Mouse (Mus musculus): ENCODE measurements at regions not wholly inside any gene's neighbourhood (a gene's known extent, or its start where the extent isn't known, plus 50 kb on each side); places are given as distances from the start of the nearest gene placed in this dataset.
"Not testable (repeated sequence)": the region's sequence is repeated elsewhere in the genome, so short reads cannot be mapped to it uniquely, and the experiment has no call there.

DNA sequence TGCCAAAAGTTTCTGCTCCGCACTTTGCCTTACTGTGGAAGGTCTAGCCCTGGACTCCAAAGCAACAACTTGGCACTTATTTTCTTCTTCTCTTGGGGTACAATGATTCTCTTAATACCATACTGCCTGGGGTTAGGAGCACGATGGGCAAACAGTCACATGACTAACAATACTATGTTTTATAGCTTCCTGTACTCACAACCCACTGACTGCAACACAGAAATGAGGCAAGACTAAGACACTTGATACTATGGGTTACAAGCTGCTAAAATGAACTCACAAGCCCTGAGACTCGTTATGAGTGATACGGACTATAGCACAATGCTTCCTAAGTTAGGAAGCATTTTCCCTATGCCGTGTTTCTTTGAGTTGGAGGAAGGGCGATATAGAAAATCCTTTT lies 222.3 kb upstream of the Zpld1 start:
- DNase-seq (ENCODE audit: low spot score): no peak

DNA sequence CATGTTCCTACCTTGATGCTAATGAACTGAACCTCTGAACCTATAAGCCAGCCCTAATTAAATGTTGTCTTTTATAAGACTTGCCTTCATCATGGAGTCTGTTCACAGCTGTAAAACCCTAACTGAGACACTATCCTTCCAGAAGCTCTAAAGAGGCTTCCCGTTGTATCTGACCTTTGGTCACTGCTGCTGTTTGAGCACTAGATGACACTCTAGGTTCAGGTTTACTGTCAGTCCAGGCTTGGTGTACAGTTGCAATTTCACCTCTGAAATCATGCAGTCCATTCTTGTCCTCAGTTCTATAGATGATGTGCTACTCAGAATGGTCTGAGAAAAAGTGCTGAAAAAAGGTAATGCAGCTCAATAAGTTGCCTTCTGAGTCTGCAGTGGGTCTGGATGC lies 221.9 kb upstream of the Zpld1 start:
- peak; percentile 63 for DNase-seq (ENCODE audit: low spot score)

DNA sequence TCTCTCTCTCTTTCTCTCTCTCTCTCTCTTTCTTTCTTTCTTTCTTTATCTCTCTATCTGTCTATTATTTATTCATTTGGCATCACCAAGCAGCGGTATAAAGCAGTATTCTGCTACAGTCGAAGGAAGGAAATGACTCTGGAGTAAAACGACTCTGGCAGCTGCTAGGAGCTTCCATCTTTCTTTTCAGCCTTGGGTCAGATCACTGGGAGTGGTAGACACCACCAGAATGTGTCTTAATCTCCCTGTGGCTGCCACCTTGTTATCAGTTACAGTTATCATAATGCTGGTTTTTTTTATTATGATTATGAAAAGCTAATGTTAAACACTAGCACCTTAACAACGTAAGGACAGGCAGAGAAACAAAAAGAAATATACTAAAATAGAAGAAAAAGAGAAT lies 219.2 kb upstream of the Zpld1 start:
- DNase-seq (ENCODE audit: low spot score): no peak

DNA sequence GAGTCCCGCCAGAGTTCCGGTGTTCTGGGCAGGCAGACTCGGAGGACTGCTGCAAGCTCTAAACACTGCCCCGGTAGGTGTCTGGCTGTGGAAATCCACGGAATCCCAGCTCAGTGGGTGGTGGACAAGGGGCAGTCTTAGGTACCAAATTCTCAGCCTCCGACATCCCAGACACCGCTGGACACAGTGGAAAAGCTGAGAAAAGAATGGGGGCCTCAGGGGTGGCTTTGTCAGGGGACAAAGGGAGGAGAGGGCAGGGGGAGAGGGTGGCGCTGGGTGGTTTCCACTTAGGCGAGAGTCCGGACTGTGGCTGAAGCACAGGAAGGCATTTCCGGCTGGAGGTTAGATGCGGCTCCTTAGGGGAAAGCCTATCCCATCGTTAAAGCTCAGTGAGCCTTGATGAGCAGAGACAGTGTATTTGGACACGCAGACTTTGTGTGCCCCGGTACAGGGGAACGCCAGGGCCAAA lies 217.5 kb upstream of the Zpld1 start:
- DNase-seq (ENCODE audit: low spot score): no peak

DNA sequence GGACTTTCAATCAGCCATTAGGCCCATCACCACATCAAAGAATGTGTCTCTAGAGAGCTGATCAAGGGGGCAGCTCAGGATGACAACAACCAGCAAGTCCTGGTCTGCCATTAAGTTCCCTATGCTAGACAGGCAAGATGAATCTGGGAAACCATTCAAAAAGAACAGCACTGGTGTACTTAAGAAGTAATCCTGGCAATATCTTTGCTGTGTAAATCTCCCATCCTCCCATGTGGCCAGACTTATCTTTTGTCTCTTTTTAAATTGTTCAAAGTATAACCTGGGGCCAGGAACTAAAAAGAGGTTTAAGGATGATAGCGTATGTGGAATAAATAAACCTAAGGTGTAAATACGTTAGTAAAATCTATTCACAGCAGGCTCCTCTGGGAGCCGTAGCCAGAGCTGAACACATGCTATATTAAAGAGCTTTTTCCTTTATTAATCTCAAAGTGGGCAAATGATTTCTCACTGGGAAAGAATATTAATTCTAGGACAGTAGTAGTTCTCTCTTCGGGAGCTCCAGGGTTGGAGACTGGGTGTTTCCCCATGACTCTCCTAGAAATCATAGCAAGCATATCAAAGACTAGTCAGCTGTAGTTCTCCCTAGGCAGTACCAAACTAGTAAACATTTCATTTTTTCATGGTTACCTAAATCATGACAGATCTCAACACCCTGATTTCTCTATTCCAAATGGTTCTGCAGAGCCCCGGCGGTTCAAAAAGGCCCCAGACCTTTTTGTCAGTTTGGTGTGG lies 216.8 kb upstream of the Zpld1 start:
- no peak for DNase-seq (ENCODE audit: low spot score)

DNA sequence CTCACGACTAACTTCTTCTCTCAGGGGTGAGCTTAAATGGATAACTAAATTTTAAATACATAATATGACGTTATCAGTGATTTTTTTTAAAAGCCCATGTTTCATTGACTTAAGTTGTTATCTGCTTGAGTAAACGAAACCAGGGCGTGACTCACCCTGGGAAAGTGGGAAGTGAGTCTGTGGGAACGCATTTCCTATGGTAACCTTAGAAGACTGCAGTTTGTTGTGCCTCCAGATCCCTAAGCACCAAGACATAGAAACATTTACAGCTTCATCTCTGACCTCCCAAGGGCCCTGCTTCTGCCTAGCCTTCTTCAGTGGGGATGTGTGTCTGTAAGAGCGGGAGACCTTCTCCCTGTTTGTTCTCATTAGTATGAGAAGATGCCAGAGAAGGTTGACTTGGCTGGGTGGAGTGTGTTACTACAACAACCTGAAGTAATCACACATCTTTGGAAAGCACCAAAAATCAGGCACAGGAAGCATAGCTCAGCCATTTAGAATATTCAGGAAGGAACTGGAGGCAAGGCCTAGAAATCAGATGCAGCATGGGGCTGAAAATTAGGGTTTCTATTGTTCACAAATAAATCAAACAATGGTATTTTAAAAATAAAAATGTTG lies 207.1 kb upstream of the Zpld1 start:
- no peak for DNase-seq (ENCODE audit: low spot score)

DNA sequence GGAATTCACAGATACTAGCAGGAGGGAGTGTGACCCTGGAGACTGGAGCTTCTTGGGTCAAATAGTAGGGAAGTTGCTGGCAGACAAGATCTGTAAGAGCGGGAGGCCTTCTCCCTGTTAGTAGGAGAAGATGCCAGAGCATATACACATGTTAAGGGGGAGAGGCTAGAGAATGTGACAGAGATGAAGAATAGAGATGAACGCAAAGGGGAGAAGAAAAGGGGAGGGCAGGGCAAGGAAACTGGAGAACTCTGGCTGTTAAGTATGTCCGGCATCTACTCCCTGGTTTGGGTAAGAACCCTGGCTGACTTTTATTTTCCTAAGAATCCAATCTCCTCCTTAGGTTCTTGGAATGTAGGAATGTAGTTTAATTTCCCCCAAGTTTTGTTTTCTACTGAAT lies 206.5 kb upstream of the Zpld1 start:
- no peak for DNase-seq (ENCODE audit: low spot score)

DNA sequence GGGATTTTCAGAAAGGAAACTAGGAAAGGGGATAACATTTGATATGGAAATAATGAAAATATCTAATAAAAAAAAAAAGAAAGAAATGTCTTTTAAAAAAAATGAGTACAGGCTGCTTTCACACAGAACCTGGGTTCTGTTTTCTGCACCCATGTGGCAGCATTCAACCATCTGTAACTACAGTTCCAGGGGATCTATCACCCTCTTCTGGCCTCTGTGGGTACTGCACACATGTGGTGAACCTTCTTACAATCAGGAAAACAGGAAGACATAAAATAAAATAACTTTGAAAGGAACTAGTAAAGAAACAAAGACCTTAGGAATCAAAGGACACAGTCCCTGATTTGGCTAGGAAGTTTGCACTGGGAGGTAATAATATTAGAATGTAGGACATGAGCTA lies 205.5 kb upstream of the Zpld1 start:
- no peak for DNase-seq (ENCODE audit: low spot score)

DNA sequence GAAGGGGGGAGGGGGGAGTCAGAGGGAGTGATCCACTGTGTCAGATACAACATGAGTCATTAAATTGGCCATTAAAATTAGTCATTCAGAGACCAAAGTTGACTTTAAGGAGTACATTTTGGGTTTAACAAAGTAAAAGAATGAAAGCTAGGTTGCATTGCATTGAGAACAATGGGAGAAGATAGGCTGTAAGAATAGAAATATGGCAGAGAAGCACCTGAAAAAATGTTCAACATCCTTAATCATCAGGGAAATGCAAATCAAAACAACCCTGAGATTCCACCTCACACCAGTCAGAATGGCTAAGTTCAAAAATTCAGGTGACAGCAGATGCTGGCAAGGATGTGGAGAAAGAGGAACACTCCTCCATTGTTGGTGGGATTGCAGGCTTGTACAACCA lies 202.0 kb upstream of the Zpld1 start:
- not testable (repeated sequence) for DNase-seq (ENCODE audit: low spot score)

DNA sequence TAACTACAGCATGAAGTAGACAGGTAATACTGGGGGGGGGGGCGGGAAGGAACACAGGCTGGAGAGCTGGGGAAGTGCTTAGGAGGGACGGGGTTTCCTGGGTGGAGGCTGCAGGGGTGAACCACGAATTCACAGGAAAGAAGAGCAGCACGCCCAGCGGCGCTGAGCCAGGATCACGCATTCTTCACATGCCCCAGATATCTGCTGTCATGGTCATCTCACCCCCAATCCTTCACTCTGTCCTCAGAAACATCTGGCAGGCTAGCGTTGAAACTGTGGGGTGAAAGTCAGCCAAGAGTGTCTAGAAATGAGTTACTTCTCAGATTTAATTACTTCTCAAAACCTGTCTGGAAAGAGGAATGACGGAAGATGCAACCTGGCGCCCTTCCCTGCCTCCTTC lies 197.3 kb upstream of the Zpld1 start:
- no peak for DNase-seq (ENCODE audit: low spot score)

DNA sequence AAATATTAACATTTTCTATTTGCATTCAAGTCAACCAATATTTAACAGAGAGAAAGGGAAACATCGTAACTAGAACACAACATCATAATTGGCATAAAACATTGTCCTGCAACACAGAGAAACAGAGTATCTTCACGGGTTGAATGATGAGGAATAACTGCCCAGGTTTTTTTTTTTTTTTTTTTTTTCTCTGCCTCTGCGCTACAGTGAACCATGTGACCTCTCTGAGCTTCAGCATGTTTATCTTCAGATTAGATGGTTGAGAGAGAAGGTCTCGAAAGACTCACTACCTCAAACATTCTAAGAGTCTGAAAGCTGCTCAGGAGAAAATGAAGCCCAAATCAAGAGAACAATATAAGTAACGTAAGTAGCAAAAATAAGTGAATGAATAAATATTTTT lies 196.4 kb upstream of the Zpld1 start:
- no peak for DNase-seq (ENCODE audit: low spot score)

DNA sequence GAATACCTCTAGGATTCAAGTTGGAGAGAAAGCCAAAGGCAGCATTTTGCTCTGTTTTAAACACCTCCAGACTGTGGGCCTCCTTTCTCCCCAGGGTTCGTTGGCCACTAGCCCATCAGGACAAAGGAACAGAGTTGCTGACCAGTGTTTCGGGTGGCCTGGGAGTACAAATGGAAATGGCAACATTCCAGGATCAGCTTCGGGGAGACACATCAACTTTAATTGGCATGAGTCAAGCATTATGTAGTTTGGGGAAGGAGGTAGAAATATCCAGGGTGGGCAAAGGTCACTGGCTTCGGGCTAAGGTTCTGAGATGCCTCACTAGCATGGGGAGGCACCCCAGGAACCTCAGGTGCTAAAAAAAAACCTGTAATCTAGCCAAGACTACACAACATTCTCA lies 194.3 kb upstream of the Zpld1 start:
- DNase-seq (ENCODE audit: low spot score): no peak

DNA sequence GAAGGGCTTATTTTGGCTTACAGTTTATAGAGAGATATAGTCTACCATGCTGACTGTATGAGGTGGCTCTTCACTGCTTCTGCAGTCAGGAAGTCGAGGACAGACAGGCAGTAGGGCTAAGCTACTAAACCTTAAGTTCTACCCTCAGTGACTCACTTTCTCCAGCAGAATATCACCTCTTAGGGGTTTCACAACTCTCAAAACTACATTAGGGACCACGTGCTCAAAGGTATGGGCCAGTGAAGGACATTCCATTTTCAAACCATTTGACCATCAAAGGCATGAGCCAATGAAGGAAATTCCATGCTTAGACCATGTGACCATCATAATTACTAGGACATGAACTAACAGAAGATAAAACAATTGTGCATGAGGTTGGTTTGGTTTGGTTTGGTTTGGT lies 186.6 kb upstream of the Zpld1 start:
- DNase-seq (ENCODE audit: low spot score): no peak

DNA sequence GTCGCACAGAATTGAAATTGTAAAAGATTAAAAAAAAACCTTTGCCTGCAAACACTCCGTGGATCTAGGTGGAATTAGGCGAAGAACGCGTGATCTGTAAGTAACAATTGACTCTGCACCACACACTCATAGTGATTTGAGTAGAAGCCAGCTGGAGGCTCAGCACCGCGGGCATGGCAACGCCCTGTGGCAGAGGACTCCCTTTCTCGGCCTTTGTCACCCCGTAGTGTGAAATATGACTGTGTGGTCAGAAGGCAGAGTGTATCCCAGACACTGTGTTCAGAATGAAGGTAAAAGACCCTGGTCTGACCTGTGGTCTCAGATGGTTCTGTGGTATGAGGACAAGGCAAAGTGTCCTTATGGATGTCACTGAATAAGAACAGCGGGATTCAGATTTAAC lies 183.0 kb upstream of the Zpld1 start:
- no peak for DNase-seq (ENCODE audit: low spot score)

DNA sequence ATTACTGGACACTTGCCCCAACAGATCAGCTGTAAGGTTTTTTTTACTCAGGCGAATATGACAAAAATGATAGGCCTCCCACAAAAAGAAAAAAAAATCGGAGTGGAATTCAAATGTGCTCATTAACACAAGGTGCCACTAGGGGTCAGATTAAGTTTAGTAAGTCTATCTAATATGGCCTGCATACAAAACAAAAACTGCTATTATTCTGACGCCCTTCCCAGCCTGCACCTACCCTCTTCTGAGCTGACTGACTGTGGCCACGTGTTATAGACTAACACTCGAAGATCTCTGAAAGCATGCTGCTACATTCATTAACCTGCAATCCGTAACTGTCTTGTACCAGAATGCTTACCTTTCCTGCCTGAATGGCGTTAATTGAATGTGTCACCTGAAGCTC lies 182.5 kb upstream of the Zpld1 start:
- DNase-seq (ENCODE audit: low spot score): peak; percentile 48

DNA sequence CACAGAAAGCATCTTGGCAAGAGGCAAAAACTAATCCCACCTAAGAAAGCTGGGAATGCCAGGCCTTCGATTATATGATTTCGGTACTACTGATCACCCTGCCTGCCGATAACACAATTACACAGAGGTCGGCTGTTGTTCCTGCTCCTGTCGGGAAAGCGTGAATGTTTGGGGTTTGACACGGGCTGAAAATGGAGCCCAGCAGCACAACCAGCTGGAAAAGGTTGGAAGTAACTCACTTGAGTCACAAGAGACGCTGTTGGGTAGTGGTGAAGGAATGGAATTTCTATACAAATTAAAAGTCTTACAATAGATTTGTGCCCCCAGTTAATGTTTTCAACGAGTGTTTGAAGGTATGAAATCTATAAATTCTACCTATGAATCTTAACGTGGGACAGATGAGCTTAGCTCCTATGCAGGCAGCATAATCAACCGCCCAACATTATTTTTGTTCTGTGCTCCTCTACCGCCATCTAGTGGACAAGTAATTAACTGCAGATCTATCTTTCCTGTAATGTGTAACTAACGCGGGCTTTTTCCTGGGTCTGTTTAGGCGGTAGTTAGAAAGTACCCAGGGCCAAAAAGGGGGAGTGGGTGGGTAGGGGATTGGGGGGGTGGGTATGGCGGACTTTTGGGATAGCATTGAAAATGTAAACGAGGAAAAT lies 178.9 kb upstream of the Zpld1 start:
- peak; percentile 67 for DNase-seq (ENCODE audit: low spot score)

DNA sequence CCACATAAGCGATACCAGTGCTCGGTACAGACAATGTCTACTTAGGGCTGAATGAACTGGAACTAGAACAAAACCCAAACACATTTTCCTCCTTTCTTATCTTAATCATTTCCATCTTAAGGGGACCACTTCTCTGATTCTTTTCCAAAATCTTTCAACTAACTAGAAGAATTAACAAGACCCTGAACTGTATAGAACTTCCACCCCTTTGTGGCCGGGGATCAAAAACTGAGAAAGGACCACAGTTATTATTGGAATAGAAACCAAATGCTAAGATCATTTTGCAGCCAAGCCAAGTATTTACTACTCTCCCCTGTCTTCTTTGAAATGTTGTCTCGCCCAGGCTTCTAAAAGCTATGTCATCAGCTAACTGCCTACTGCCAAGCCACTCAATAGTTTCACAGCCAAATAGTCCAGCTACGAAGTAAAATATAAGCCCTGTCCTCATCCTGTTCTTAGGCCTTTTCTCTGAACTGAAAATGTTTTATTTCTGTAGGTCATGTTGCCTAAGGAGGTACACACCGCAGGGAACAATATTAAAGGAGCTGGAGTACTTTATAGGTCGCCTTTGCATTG lies 177.3 kb upstream of the Zpld1 start:
- no peak for DNase-seq (ENCODE audit: low spot score)

DNA sequence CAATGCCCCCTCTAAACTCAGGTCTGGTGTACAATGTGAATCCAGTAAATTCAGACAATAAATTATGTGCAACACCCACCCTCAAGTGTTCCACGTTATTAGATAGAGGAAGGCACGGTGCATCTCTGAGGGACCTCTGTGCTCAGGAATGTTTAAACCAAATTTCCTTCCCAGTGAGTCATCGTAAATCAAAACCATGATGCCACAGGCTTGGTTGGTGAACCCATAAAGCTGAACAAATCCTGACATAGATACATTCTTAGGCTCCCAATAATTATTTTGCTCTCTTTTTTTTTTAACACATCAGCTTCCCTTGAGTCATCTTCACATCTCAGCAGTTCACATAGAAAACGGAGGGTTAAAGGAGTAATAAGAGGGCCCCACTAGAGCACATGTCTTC lies 173.6 kb upstream of the Zpld1 start:
- DNase-seq (ENCODE audit: low spot score): no peak

DNA sequence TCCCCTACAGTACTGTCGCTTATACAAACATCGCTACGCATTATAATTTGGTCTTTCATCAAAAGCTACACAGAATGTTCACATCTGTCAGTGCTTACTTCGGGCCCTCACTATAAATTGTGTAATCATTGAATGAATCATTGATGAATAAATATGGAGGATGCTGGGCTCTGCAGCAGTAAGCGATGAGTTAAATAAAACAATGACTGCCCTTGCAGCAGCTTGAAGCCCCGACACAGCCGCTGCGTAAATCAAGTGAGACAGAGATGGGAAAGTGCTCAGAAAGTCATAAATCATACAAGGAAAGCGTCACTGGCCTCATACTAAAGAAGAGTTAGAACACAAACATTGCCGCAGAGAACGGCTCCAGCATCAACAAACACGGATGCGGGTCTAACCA lies 172.9 kb upstream of the Zpld1 start:
- DNase-seq (ENCODE audit: low spot score): no peak

DNA sequence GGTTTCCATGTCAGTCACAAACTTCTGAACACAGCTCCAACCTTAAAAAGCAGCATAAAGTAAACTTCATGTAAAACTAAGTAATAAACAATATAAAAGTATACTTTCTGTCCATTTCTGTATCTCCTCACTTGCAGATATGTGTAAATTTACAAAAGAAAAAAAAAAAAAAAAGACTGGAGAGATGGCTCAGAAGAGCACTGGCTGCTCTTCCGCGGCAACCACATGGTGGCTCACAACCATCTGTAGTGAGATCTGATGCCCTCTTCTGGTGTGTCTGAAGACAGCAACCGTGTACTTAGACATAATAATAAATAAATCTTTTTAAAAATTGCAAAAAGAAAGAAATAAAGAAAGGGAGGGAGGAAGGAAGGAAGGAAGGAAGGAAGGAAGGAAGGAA lies 171.9 kb upstream of the Zpld1 start:
- no peak for DNase-seq (ENCODE audit: low spot score)

DNA sequence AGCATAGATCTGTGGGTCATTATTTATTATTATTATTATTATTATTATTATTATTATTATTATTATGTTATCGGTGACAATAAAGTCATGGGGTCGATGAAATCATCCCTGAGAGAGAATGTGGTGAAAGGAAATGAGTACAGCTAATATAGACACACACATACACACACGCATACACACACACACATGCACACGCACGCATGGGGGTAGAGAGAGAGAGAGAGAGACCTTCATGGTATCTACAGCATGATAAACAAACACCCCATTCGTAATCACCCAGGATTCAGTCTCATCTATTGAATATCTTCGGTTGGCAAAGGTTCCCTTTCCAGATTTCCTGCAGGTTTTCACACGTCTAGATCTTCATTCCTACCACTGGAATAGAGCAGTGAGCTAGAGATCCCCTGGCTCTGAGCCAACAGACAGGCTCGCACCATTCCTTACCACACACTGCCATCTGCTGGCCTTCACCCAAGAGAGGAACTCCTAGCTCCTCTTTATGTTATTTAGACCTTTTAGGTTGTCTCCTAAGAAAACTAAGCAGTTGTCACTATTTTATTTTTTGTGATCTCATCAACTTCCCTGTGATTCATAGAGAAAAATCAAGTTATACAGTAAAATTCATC lies 171.2 kb upstream of the Zpld1 start:
- DNase-seq (ENCODE audit: low spot score): peak; percentile 82

DNA sequence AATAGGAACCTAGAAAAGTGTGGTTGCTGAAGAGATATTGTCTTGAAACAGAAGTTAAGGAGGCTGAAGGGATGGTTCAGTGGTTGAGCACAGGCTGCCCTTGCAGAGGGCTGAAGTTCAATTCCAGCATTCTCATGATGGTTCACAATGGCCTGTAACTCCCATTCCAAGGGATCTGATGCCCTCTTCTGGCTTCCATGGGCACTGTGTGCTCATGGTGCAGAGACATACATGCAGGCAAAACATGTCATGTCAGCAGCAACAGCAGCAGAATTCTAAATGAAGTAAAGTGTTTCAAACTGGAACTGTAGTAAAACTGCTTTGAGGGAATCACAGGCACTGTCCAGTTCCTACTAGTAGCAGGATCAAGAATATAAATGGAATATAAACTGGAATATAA lies 162.7 kb upstream of the Zpld1 start:
- no peak for DNase-seq (ENCODE audit: low spot score)

DNA sequence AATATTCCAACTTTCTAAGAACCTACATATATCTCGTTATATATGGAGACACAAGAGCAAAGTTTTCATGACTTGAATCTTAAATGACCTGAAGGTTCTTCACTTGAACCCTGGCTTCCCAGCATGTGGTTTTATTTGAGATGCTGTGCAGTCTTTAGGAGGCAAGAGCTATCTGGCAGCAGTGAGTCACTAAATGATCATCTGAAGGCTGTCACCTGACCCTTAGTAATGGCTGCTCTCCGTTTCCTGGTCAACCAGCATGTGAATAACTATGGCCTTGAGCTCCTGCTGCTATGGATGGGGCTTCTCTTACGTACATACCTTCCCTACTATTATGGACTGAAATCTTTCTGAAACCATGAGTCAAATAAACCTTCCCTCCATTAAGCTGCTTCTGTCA lies 149.8 kb upstream of the Zpld1 start:
- DNase-seq (ENCODE audit: low spot score): no peak

Measured in MN1 (cell line).